Mouse (Mus musculus): ENCODE measurements at regions not wholly inside any gene's neighbourhood (a gene's known extent, or its start where the extent isn't known, plus 50 kb on each side); places are given as distances from the start of the nearest gene placed in this dataset.

- Histone ChIP-seq H3K27ac (ENCODE audit: control insufficient read depth, low read depth, low read length) (no peak overlapping the region), H3K79me2 (ENCODE audit: control insufficient read depth, insufficient read depth, low read length, poor library complexity) (no peaks in the 10 kb centered on the region), H3K36me3 (ENCODE audit: control insufficient read depth in 1 of 2, insufficient read depth in 2 of 2, low read length in 2 of 2) (no peaks in the 10 kb centered on the region), H3K27me3 (ENCODE audit: control insufficient read depth in 1 of 2, insufficient read depth in 2 of 2, low read length in 2 of 2) (no peaks in the 10 kb centered on the region), H3K4me1 (ENCODE audit: control insufficient read depth in 1 of 2, insufficient read depth in 2 of 2, low read length in 2 of 2) (no peaks in the 10 kb centered on the region), H3K9ac (ENCODE audit: control insufficient read depth, low read depth, low read length, poor library complexity, severe bottlenecking) (no peak overlapping the region), H3K9me3 (replicated peaks; ENCODE audit: insufficient read depth, low read length) (no peaks in the 10 kb centered on the region), H3K4me3 (ENCODE audit: control insufficient read depth in 1 of 2, insufficient read depth in 1 of 2, low read depth in 2 of 2, low read length in 2 of 2) (no peak overlapping the region)
- DNase-seq (ENCODE audit: low read depth, low spot score): no peak
- TF ChIP-seq RCOR1 (IDR thresholded peaks at IDR 0.05; ENCODE audit: low read depth, low read length) (no peak), POLR2AphosphoS2 (IDR thresholded peaks at IDR 0.05; ENCODE audit: low read length) (no peak), USF1 (IDR thresholded peaks at IDR 0.05; ENCODE audit: low read depth, low read length) (no peak), EP300 (IDR thresholded peaks at IDR 0.05; ENCODE audit: low read depth in 1 of 2, low read length in 2 of 2) (no peak), POLR2AphosphoS5 (IDR thresholded peaks at IDR 0.05; ENCODE audit: borderline replicate concordance, low read depth, low read length) (no peak), CHD2 (IDR thresholded peaks at IDR 0.05; ENCODE audit: low read length) (no peak)
These were observed 535.2 kb upstream of the Adamts9 start for GRCm38 (mm10) chr6:93478521-93478920.

GRCm38 (mm10) chr6:93474981-93475380, 531.7 kb upstream of the Adamts9 start:
- Histone ChIP-seq H3K9me3 (replicated peaks; ENCODE audit: insufficient read depth, low read length) (no peaks in the 10 kb centered on the region), H3K4me3 (ENCODE audit: control insufficient read depth in 1 of 2, insufficient read depth in 1 of 2, low read depth in 2 of 2, low read length in 2 of 2) (no peak overlapping the region), H3K36me3 (ENCODE audit: control insufficient read depth in 1 of 2, insufficient read depth in 2 of 2, low read length in 2 of 2) (no peaks in the 10 kb centered on the region), H3K27ac (ENCODE audit: control insufficient read depth, low read depth, low read length) (no peak overlapping the region), H3K4me1 (ENCODE audit: control insufficient read depth in 1 of 2, insufficient read depth in 2 of 2, low read length in 2 of 2) (no peaks in the 10 kb centered on the region), H3K9ac (ENCODE audit: control insufficient read depth, low read depth, low read length, poor library complexity, severe bottlenecking) (no peak overlapping the region), H3K27me3 (ENCODE audit: control insufficient read depth in 1 of 2, insufficient read depth in 2 of 2, low read length in 2 of 2) (no peaks in the 10 kb centered on the region), H3K79me2 (ENCODE audit: control insufficient read depth, insufficient read depth, low read length, poor library complexity) (no peaks in the 10 kb centered on the region)
- no peak for DNase-seq (ENCODE audit: low read depth, low spot score)
- no peak for TF ChIP-seq MAZ (IDR thresholded peaks at IDR 0.05; ENCODE audit: low read depth, low read length)
- no peak for TF ChIP-seq BHLHE40 (IDR thresholded peaks at IDR 0.05; ENCODE audit: borderline replicate concordance, low read depth, low read length)

- Histone ChIP-seq H3K36me3 (ENCODE audit: control insufficient read depth in 1 of 2, insufficient read depth in 2 of 2, low read length in 2 of 2) (no peaks in the 10 kb centered on the region), H3K27me3 (ENCODE audit: control insufficient read depth in 1 of 2, insufficient read depth in 2 of 2, low read length in 2 of 2) (no peaks in the 10 kb centered on the region), H3K79me2 (ENCODE audit: control insufficient read depth, insufficient read depth, low read length, poor library complexity) (no peaks in the 10 kb centered on the region), H3K9ac (ENCODE audit: control insufficient read depth, low read depth, low read length, poor library complexity, severe bottlenecking) (no peak overlapping the region), H3K9me3 (replicated peaks; ENCODE audit: insufficient read depth, low read length) (no peaks in the 10 kb centered on the region), H3K4me3 (ENCODE audit: control insufficient read depth in 1 of 2, insufficient read depth in 1 of 2, low read depth in 2 of 2, low read length in 2 of 2) (no peak overlapping the region), H3K4me1 (ENCODE audit: control insufficient read depth in 1 of 2, insufficient read depth in 2 of 2, low read length in 2 of 2) (no peaks in the 10 kb centered on the region), H3K27ac (ENCODE audit: control insufficient read depth, low read depth, low read length) (no peak overlapping the region)
- no peak for TF ChIP-seq CHD2 (IDR thresholded peaks at IDR 0.05; ENCODE audit: low read length)
- no peak for TF ChIP-seq MYC (IDR thresholded peaks at IDR 0.05; ENCODE audit: low read depth, low read length)
- TF ChIP-seq TAL1 (IDR thresholded peaks at IDR 0.05; ENCODE audit: low read length): no peak
- no peak for TF ChIP-seq CHD1 (IDR thresholded peaks at IDR 0.05; ENCODE audit: low read depth, low read length)
- TF ChIP-seq USF1 (IDR thresholded peaks at IDR 0.05; ENCODE audit: low read depth, low read length): no peak
- no peak for TF ChIP-seq TCF12 (IDR thresholded peaks at IDR 0.05; ENCODE audit: low read depth, low read length)
- no peak for TF ChIP-seq MYB (IDR thresholded peaks at IDR 0.05; ENCODE audit: low read depth, low read length)
- no peak for TF ChIP-seq SMC3 (IDR thresholded peaks at IDR 0.05; ENCODE audit: low read depth, low read length)
- TF ChIP-seq E2F4 (IDR thresholded peaks at IDR 0.05; ENCODE audit: borderline replicate concordance, low read depth, low read length): no peak
- TF ChIP-seq CTCF (IDR thresholded peaks at IDR 0.05 in 2 of 3, conservative IDR thresholded peaks at IDR 0.05 in 1 of 3; ENCODE audit: control insufficient read depth in 1 of 3, insufficient read depth in 1 of 3, low read depth in 2 of 3, low read length in 3 of 3, poor library complexity in 1 of 3, severe bottlenecking in 1 of 3): no peak
- TF ChIP-seq ZC3H11A (IDR thresholded peaks at IDR 0.05; ENCODE audit: low read depth, low read length): no peak
- TF ChIP-seq MAX (IDR thresholded peaks at IDR 0.05; ENCODE audit: low read length): no peak
- no peak for TF ChIP-seq MXI1 (IDR thresholded peaks at IDR 0.05; ENCODE audit: low read depth, low read length)
- no peak for DNase-seq (ENCODE audit: low read depth, low spot score)
These were observed 524.6 kb upstream of the Adamts9 start for GRCm38 (mm10) chr6:93467867-93468266.
